Mouse (Mus musculus) midbrain, embryonic 16.5 days (tissue): ENCODE measurements around the gene Cyp4f14. TPM values are rescaled to one million over a fixed set of nuclear protein-coding genes. Genes with fewer than 3 reads are reported as not detected.

Experiments used
- ATAC-seq: fragments of 200-750 bp; cut with Nextera tagmentation; 2 replicates; pipeline ENCODE4 v1.8.0; 2017; ENCODE audit warnings: moderate TSS enrichment
- H3K27ac ChIP-seq: fragments of 300-500 bp; sonication (generic); 2 replicates; pipeline ENCODE4 v1.5.1; 2014; ENCODE audit warnings: mild to moderate bottlenecking, low read length, mixed read lengths
- H3K27me3 ChIP-seq: fragments of 300-500 bp; sonication (generic); 2 replicates; pipeline ENCODE4 v1.6.1; 2014; ENCODE audit warnings: low read depth, low read length, mixed read lengths; ENCODE audit not compliant: control insufficient read depth, insufficient read depth
- H3K36me3 ChIP-seq: fragments of 300-500 bp; sonication (generic); 2 replicates; pipeline ENCODE4 v1.6.1; 2014; ENCODE audit warnings: mild to moderate bottlenecking, low read length, moderate library complexity, mixed read lengths; ENCODE audit not compliant: control insufficient read depth, insufficient read depth
- H3K4me1 ChIP-seq: fragments of 300-500 bp; sonication (generic); 2 replicates; pipeline ENCODE4 v1.6.1; 2014; ENCODE audit warnings: mild to moderate bottlenecking, low read length, mixed read lengths; ENCODE audit not compliant: control insufficient read depth, insufficient read depth
- H3K4me2 ChIP-seq: fragments of 300-500 bp; sonication (generic); 2 replicates; pipeline ENCODE4 v1.6.1; 2014; ENCODE audit warnings: mild to moderate bottlenecking, low read length, mixed read lengths
- H3K4me3 ChIP-seq: fragments of 300-500 bp; sonication (generic); 2 replicates; pipeline ENCODE4 v1.5.1; 2014; ENCODE audit warnings: low read depth, mild to moderate bottlenecking, low read length, moderate library complexity, mixed read lengths
- H3K9ac ChIP-seq: fragments of 300-500 bp; sonication (generic); 2 replicates; pipeline ENCODE4 v1.6.1; 2014; ENCODE audit warnings: low read depth, low read length, mixed read lengths
- H3K9me3 ChIP-seq: fragments of 300-500 bp; sonication (generic); replicated peaks from 2 replicates; pipeline ENCODE4 v1.6.1; 2014; ENCODE audit warnings: mild to moderate bottlenecking, low read length, mixed read lengths; ENCODE audit not compliant: control insufficient read depth, poor library complexity, severe bottlenecking
- WGBS: fragments of 180-500 bp; shearing (Covaris S2); extraction: QIAGEN DNeasy Blood & Tissue Kit; methylation state at CpG from one replicate; pipeline ENCODE4 v1.1.7; 2014; 5-methylcytosine and 5-hydroxymethylcytosine counted together
- polyA plus RNA-seq: library from polyadenylated mRNA; unstranded; fragments of >200 nt; fragmentation: Nextera tagmentation; extraction: Ambion mirVana; gene quantifications from 2 replicates; pipeline ENCODE4 v1.2.1, GENCODE M21; 2015

Gene Cyp4f14
- polyA plus RNA-seq, 1 experiment from 2014 or later, result 0.33 TPM

- ATAC-seq, result no peak
- Histone ChIP-seq H3K4me3 (no peak overlapping the region), H3K27ac (no peak overlapping the region), H3K27me3 (no peaks in the 10 kb centered on the region), H3K36me3 (no peaks in the 10 kb centered on the region), H3K4me2 (no peak overlapping the region), H3K9ac (no peak overlapping the region), H3K9me3 (no peaks in the 10 kb centered on the region), H3K4me1 (no peaks in the 10 kb centered on the region; the same call in 1 of the 2 replicates)
- 76% methylated on average over 3 of the region's 3 CpGs for WGBS
These were observed 27.4 kb upstream of the Cyp4f14 start for GRCm38 (mm10) chr17:32944402-32945035.

DNA sequence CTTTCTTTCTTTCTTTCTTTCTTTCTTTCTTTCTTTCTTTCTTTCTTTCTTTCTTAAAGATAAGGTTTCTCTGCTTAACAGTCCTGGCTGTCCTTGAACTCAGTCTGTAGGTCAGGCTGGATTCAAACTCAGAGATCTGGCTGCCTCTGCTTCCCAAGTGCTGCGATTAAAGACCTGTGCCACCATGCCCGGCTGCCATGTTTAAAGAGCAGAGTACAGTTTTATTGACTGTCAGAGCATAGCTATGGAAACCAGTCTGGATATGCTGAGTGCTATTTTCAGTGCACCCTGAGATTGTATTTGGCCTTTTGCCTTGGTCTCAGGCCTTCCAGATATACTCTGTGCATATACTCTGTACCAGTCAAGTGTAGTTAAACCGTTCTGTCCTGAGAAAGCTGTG, 26.5 kb upstream of the Cyp4f14 start:
- Histone ChIP-seq H3K27ac (no peak overlapping the region), H3K4me2 (no peak overlapping the region), H3K9me3 (no peaks in the 10 kb centered on the region), H3K4me1 (no peaks in the 10 kb centered on the region; the same call in 1 of the 2 replicates), H3K9ac (no peak overlapping the region), H3K27me3 (no peaks in the 10 kb centered on the region), H3K36me3 (no peaks in the 10 kb centered on the region), H3K4me3 (no peak overlapping the region)
- 92% methylated on average over 3 of the region's 3 CpGs for WGBS
- ATAC-seq, result no peak

DNA sequence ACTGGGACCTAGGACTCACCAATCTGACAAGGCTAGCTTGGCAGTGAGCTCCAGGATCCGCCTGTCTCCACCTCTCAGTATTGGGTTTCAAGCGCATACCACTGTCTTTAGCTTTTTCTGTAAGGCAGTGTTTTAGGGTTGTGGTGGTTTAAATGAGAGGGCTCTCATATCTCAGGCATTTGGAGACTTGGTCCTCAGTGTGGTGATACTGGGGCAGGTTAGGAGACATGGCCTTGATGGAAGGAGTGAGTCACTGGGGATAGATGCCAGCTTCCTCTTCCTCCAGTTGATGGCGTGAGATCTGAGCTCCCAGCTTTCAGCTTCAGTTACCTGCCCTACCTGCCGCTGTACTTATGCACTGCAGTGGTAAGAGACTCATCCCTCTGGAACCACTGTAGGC, 22.7 kb upstream of the Cyp4f14 start:
- 82% methylated on average over 4 of the region's 4 CpGs for WGBS
- ATAC-seq, result no peak

DNA sequence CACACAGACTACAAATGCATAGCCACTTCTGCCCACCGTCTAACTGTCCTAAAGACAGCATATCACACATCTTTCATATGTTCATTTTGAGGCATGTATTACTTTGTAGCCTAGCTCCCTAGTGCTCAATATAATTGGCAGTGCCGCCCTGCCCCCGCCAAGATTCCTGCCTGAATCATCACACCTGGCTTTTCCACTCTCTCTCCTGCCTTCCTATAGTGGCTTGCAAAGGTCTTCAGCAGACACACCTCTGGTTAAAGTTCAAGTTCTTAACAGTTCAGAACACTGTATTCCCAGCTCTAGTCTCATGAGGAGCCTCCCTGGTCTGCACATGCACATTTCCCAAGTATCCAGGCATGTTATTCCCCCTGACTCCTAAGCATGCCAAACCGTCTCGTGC, 10.7 kb upstream of the Cyp4f14 start:
- H3K4me3 ChIP-seq, result no peak overlapping the region
- no peak overlapping the region for H3K27ac ChIP-seq
- H3K9me3 ChIP-seq, result no peaks in the 10 kb centered on the region
- no peak overlapping the region for H3K9ac ChIP-seq
- 88% methylated on average over 5 of the region's 5 CpGs for WGBS
- H3K36me3 ChIP-seq, result no peaks in the 10 kb centered on the region
- peaks cover 4% of the 10 kb centered on the region; the same call in 1 of the 2 replicates for H3K4me1 ChIP-seq
- no peaks in the 10 kb centered on the region for H3K27me3 ChIP-seq
- H3K4me2 ChIP-seq, result no peak overlapping the region
- no peak for ATAC-seq

More for the DNA sequence above, 22.7 kb upstream of the Cyp4f14 start:
- Histone ChIP-seq H3K4me1 (no peaks in the 10 kb centered on the region), H3K4me2 (no peak overlapping the region), H3K9ac (no peak overlapping the region), H3K9me3 (no peaks in the 10 kb centered on the region), H3K4me3 (no peak overlapping the region), H3K36me3 (no peaks in the 10 kb centered on the region), H3K27me3 (no peaks in the 10 kb centered on the region), H3K27ac (no peak overlapping the region)

GRCm38 (mm10) chr17:32924658-32925312, 7.6 kb upstream of the Cyp4f14 start:
- WGBS, result 14% methylated on average over 32 of the region's 32 CpGs
- ATAC-seq, result peak; percentile 96
- H3K27ac ChIP-seq, result peak overlapping the region; percentile 50; the same call in 1 of the 2 replicates

DNA sequence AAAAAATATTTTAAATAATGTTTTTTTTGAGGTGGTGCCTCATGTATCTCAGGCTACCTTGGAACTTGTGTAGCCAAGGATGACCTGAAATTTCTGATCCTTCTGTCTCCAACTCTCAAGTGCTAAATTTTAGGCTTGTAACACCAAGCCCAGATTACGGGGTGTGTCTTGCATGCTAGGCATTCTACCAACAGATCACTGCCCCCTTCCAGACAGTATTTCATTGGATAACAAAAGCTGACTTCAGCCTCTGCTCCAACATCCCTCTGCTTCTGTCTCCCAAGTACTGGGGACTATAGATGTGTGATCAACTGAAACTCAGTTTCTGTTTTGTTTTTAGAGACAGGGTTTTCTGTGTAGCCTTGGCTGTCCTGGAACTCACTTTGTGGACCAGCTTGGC, 6.5 kb upstream of the Cyp4f14 start:
- ATAC-seq, result no peak
- Histone ChIP-seq H3K4me3 (no peak overlapping the region), H3K36me3 (no peaks in the 10 kb centered on the region), H3K27me3 (no peaks in the 10 kb centered on the region), H3K9ac (no peak overlapping the region), H3K4me2 (no peak overlapping the region), H3K9me3 (peaks cover 4% of the 10 kb centered on the region; the same call in 1 of the 2 replicates), H3K4me1 (peaks cover 4% of the 10 kb centered on the region; the same call in 1 of the 2 replicates), H3K27ac (no peak overlapping the region)
- 88% methylated on average over 1 of the region's 1 CpGs for WGBS

More at GRCm38 (mm10) chr17:32924658-32925312, 7.6 kb upstream of the Cyp4f14 start:
- Histone ChIP-seq H3K36me3 (no peaks in the 10 kb centered on the region), H3K4me1 (peaks cover 4% of the 10 kb centered on the region; the same call in 1 of the 2 replicates), H3K4me3 (peak overlapping the region; percentile 55), H3K4me2 (peak overlapping the region; percentile 91), H3K9me3 (peaks cover 4% of the 10 kb centered on the region; the same call in 1 of the 2 replicates), H3K27me3 (no peaks in the 10 kb centered on the region), H3K9ac (peak overlapping the region; percentile 75)

- Histone ChIP-seq H3K9ac (no peak overlapping the region), H3K4me1 (no peaks in the 10 kb centered on the region), H3K4me3 (no peak overlapping the region), H3K27ac (no peak overlapping the region), H3K4me2 (no peak overlapping the region), H3K9me3 (peaks cover 4% of the 10 kb centered on the region; the same call in 1 of the 2 replicates), H3K27me3 (peaks cover 3% of the 10 kb centered on the region; the same call in 1 of the 2 replicates), H3K36me3 (no peaks in the 10 kb centered on the region)
- 89% methylated on average over 2 of the region's 2 CpGs for WGBS
- no peak for ATAC-seq
These were observed 2.0 kb upstream of the Cyp4f14 start for GRCm38 (mm10) chr17:32919123-32919522.

DNA sequence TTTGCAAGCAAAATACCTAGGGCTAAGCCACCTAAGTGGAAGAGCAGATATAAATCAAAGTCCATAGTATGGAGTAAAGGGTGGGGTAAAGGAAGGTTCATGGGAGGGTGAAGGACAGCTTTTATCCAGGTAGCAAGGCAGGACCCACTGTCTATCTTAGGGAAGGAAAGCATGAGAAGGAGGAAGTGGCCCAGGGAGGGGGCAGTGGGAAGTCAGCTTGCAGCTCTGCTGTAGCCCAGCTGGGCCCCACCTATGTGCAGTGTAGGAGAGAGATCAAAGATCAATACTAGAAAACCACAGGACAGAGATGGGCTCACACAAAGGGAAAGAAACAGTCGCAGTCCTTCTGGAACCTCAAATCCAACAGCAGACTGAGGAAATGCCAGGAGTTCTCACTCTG, 1.1 kb downstream of the Cyp4f14 start:
- Histone ChIP-seq H3K27ac (no peak overlapping the region), H3K9me3 (peaks cover 4% of the 10 kb centered on the region; the same call in 1 of the 2 replicates), H3K9ac (no peak overlapping the region), H3K4me2 (no peak overlapping the region), H3K27me3 (peaks cover 3% of the 10 kb centered on the region; the same call in 1 of the 2 replicates), H3K4me3 (no peak overlapping the region), H3K36me3 (no peaks in the 10 kb centered on the region), H3K4me1 (no peaks in the 10 kb centered on the region)
- 74% methylated on average over 1 of the region's 1 CpGs for WGBS
- no peak for ATAC-seq

DNA sequence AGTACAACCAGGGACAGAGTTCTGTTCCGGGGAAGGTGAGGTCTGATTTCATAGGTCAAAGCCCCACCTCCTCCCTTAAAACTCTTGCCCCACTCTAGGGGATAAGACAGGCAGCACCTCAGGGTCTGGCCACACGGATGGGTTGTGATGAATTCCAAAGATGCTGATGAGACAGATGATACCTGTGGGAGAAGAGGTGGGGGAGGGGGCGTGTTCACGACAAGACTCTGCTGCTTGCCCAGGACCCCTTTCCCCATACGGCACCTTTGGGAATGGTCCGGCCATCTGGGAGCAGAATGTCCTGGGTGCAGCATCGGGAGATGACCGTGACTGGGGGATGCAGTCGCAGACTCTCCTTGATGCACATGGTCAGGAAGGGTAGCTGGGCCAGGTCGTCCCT, 11.0 kb downstream of the Cyp4f14 start:
- Histone ChIP-seq H3K9ac (no peak overlapping the region), H3K9me3 (no peaks in the 10 kb centered on the region), H3K27ac (no peak overlapping the region), H3K4me3 (no peak overlapping the region), H3K36me3 (no peaks in the 10 kb centered on the region), H3K27me3 (no peaks in the 10 kb centered on the region), H3K4me2 (no peak overlapping the region), H3K4me1 (no peaks in the 10 kb centered on the region)
- ATAC-seq, result no peak
- WGBS, result 82% methylated on average over 10 of the region's 10 CpGs
